In genomic region chr15:80159286-80159901, GRCm38 (mm10) we compare ENCODE assay signal across 8 mouse cellular contexts. TPM values are rescaled to one million over a fixed set of nuclear protein-coding genes. Genes with fewer than 3 reads are reported as not detected.
A peak's percentile ranks its signal among the peaks of the same experiment; 100 is the strongest.
DNase-seq lines count a peak whose midpoint lies in the region; ATAC-seq and TF ChIP-seq lines count a peak whose summit lies in the region.

No protein-coding gene starts in this region.

- WGBS in hindbrain, embryonic 15.5 days: 63% methylated on average over 8 of the region's 8 CpGs
- 54% methylated on average over 8 of the region's 8 CpGs for WGBS in liver, adult 2 months
- 39% methylated on average over 8 of the region's 8 CpGs for WGBS in stomach, embryonic 15.5 days

- no peak overlapping the region for H3K4me2 ChIP-seq in hindbrain, embryonic 15.5 days
- H3K4me2 ChIP-seq in stomach, embryonic 15.5 days: peak overlapping the region; percentile 13

- H3K4me3 ChIP-seq in hindbrain, embryonic 15.5 days: no peak overlapping the region
- no peak overlapping the region for H3K4me3 ChIP-seq in liver, adult 2 months (ENCODE audit: insufficient read depth, low read depth, low read length)
- no peak overlapping the region for H3K4me3 ChIP-seq in stomach, embryonic 15.5 days (replicated peaks)

- H3K79me2 ChIP-seq in liver, adult 2 months (ENCODE audit: control insufficient read depth, insufficient read depth, low read length): no peaks in the 10 kb centered on the region

- TF ChIP-seq POLR2A in liver, adult 2 months (IDR thresholded peaks at IDR 0.05; ENCODE audit: extremely low read depth, insufficient read depth, low read length): no peak

- peak overlapping the region; percentile 27; the same call in 1 of the 2 replicates for H3K27ac ChIP-seq in hindbrain, embryonic 15.5 days (replicated peaks)
- no peak overlapping the region for H3K27ac ChIP-seq in liver, adult 2 months (replicated peaks; ENCODE audit: insufficient read depth, low read depth, low read length)
- H3K27ac ChIP-seq in stomach, embryonic 15.5 days: peak overlapping the region; percentile 91

- DNase-seq in 3134 (ENCODE audit: extremely low read depth, insufficient read length, low spot score) (peak; percentile 82), ES-CJ7 (ENCODE audit: low read depth, low spot score) (peak; percentile 89)
- peak; percentile 29 for DNase-seq in liver, adult 2 months (ENCODE audit: extremely low read depth, low read depth, low spot score)
- no peak for DNase-seq in layer of hippocampus, adult 8-10 months (ENCODE audit: low spot score in 2 of 2)
- DNase-seq in c-Kit-positive CD71-positive TER-119-positive erythroid progenitor cells, embryonic 14.5 days (ENCODE audit: low spot score): no peak
- no peak for DNase-seq in left cerebral cortex, adult 8-10 months (ENCODE audit: low spot score in 2 of 2)

- no peak for ATAC-seq in hindbrain, embryonic 15.5 days (ENCODE audit: low FRiP score, low read depth)
- ATAC-seq in stomach, embryonic 15.5 days (ENCODE audit: insufficient read depth, low FRiP score, low read depth): peak; percentile 91

- H3K27me3 ChIP-seq in hindbrain, embryonic 15.5 days: no peaks in the 10 kb centered on the region
- H3K27me3 ChIP-seq in liver, adult 2 months (ENCODE audit: control insufficient read depth, insufficient read depth, low read length): no peaks in the 10 kb centered on the region
- H3K27me3 ChIP-seq in stomach, embryonic 15.5 days (replicated peaks): no peaks in the 10 kb centered on the region

- H3K9ac ChIP-seq in hindbrain, embryonic 15.5 days: no peak overlapping the region
- no peak overlapping the region for H3K9ac ChIP-seq in liver, adult 2 months (ENCODE audit: low read depth, low read length)
- no peak overlapping the region; the same call in 1 of the 2 replicates for H3K9ac ChIP-seq in stomach, embryonic 15.5 days

- no peaks in the 10 kb centered on the region for H3K4me1 ChIP-seq in hindbrain, embryonic 15.5 days (replicated peaks)
- 0 out of 2 replicates have a peak, but pooled peaks cover 3% of the 10 kb centered on the region for H3K4me1 ChIP-seq in liver, adult 2 months (ENCODE audit: control insufficient read depth, insufficient read depth, low read length)
- peaks cover 33% of the 10 kb centered on the region for H3K4me1 ChIP-seq in stomach, embryonic 15.5 days

- no peak for TF ChIP-seq CTCF in liver, adult 2 months (IDR thresholded peaks at IDR 0.05; ENCODE audit: low read depth, low read length)

- H3K9me3 ChIP-seq in hindbrain, embryonic 15.5 days: no peaks in the 10 kb centered on the region
- H3K9me3 ChIP-seq in stomach, embryonic 15.5 days: no peaks in the 10 kb centered on the region

- peaks cover 46% of the 10 kb centered on the region for H3K36me3 ChIP-seq in hindbrain, embryonic 15.5 days
- no peaks in the 10 kb centered on the region; the same call in 1 of the 2 replicates for H3K36me3 ChIP-seq in liver, adult 2 months (ENCODE audit: control insufficient read depth, insufficient read depth, low read length)
- H3K36me3 ChIP-seq in stomach, embryonic 15.5 days: peaks cover 44% of the 10 kb centered on the region

RNA-seq across cellular contexts. Expression of gene Mgat3, which starts 14.1 kb away (rescaled TPM):
- polyA plus RNA-seq in hindbrain, embryonic 15.5 days (2015; fragmentation: Nextera tagmentation; extraction: Ambion mirVana): 15.9 and 17.4 TPM in 2 replicates
- 0.09 and 0.13 TPM in 2 replicates for total RNA-seq in liver, adult 2 months (2014; rRNA removed)
- 0.14 and 0.16 TPM in 2 replicates for polyA plus RNA-seq in liver, adult 2 months (2012; rRNA removed)
- 9.6 and 10.6 TPM in 2 replicates for polyA plus RNA-seq in stomach, embryonic 15.5 days (2015; fragmentation: Nextera tagmentation; extraction: Ambion mirVana)
- 100 to 1,000 TPM; 112 to 115 (median 114) TPM for total RNA-seq in layer of hippocampus, adult 8-10 months (2022)
- total RNA-seq in left cerebral cortex, adult 8-10 months (2022): 100 to 1,000 TPM; 118 to 134 (median 124) TPM

RNA-seq across cellular contexts. Expression of gene Tab1, which starts 26.5 kb away (rescaled TPM):
- 37.4 and 40.2 TPM in 2 replicates for polyA plus RNA-seq in hindbrain, embryonic 15.5 days (2015; fragmentation: Nextera tagmentation; extraction: Ambion mirVana)
- 4.1 and 4.3 TPM in 2 replicates for total RNA-seq in liver, adult 2 months (2014; rRNA removed)
- 5.0 and 5.1 TPM in 2 replicates for polyA plus RNA-seq in liver, adult 2 months (2012; rRNA removed)
- polyA plus RNA-seq in stomach, embryonic 15.5 days (2015; fragmentation: Nextera tagmentation; extraction: Ambion mirVana): 29.5 and 33.2 TPM in 2 replicates
- total RNA-seq in layer of hippocampus, adult 8-10 months (2022): 10 to 100 TPM; 27.3 to 29.5 (median 29.0) TPM
- 10 to 100 TPM; 24.4 to 30.0 (median 26.9) TPM for total RNA-seq in left cerebral cortex, adult 8-10 months (2022)

Comparison
In these comparisons a context has a peak if more than half of its experiments do, and no peak if none do; other contexts are left out.
1. DNase-seq: peak in 3134 (single experiment), ES-CJ7 (single experiment) and liver, adult 2 months (single experiment); none in layer of hippocampus, adult 8-10 months (0 of 2), c-Kit-positive CD71-positive TER-119-positive erythroid progenitor cells, embryonic 14.5 days (single experiment) and left cerebral cortex, adult 8-10 months (0 of 2).
2. RNA of gene Mgat3, which starts 14.1 kb away (total RNA-seq): 118 to 134 TPM in left cerebral cortex, adult 8-10 months and 112 to 115 TPM in layer of hippocampus, adult 8-10 months; 0.09 to 0.13 TPM in liver, adult 2 months; every median in the first group is over 10 times any median in the second.